Mouse (Mus musculus) adrenal gland, postnatal 25 days (tissue): ENCODE measurements around the gene Rab3ip. TPM values are rescaled to one million over a fixed set of nuclear protein-coding genes. Genes with fewer than 3 reads are reported as not detected.
A peak's percentile ranks its signal among the peaks of the same experiment; 100 is the strongest.

ENCODE experiments used
- DNase-seq: peaks from one replicate; pipeline ENCODE4 v3.0.0; 2021; ENCODE audit warnings: mixed read lengths
- long read RNA-seq: library from polyadenylated mRNA; stranded (forward); transcript quantifications from one replicate; pipeline ENCODE4 v2.0.0, GENCODE M21; 2021
- total RNA-seq: library from RNA; stranded (reverse); gene quantifications from 2 replicates; pipeline ENCODE4 v1.2.3, GENCODE M21; 2021

Rab3ip gene
- 34.2 and 38.0 TPM in 2 replicates for total RNA-seq
- long read RNA-seq, transcript Rab3ip-203 (11 exons, 1,844 nt) = major isoform, 62 of 77 reads
- long read RNA-seq, partial matches to known transcripts = 5 of 77 reads
- long read RNA-seq, other reads (novel, unspliced or antisense) = 10 of 77 reads

DNA sequence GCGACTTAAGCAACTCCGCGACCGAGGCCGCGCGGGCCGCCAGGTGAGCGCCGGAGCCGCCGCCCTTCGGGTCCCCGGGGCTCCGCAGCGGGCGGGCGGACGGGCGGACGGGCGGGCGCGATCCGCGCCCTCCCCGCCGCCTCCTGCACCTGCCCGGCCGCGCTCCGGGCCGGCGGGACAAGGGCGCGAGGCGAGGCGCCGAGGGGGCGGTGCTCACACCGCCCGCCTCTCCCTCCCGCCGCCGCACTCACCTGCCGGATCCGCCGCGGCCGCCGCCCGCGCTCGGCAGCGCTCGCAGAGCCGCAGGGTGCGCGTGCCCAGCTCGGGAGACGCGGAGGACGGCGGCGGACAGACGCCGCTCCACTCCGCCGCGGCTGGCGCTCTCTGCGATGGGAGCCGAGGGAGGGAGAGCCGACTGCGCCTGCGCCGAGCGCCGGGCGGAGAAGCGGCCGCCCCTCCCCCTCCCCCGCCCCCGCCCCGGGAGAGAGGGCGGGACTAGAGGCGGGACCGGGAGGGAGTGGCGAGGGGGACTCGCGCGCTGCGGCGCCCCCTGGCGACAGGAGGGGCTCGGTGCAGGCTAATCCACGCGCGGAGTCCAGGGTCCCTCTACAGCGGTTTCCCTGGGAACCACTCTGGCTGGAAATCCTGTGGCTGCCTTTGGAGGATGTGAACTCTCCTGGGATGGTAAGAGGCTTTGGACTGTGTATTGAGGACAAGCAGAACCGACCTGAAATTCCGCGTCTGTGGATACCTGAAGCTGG is at the start of gene Rab3ip:
Gene Rab3ip, minus strand, starts transcription at position 761 of the 761 bp plus-strand sequence.
- peak; percentile 94 for DNase-seq

DNA sequence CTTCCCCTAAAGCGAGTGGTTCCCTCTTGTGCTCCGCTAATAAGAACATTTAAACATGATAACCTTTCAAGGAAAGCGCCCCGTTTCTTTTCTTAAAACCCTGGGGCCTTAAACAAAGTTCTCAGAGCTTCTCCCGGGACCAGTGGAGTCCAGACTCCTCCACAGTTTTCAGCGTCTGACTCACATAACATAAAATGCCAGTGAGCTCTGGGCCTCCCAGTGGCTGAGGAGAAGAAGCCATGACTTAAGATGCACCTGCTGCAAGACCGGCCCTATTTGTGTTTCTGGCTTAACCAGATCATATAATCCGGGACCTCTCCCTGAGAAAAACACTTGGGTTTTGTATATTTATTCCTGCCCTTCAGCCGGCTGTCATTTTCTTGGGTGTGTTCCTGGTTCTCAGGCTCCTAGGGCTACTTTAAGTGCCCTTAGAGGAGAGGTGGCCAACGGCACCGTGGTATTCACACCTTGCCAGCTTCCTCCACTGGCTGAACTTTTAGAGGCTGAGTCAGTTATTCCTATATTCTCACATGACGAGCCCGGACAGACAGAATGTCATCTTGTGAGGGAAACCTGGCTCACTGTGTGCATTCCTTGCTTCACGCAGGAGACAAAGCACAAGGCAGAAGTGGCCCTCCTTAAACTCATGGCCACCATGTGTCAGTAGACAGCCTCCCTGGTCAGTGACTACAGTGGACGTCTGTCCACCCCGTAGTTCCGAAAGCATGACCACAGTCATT is 48.3 kb upstream of the Rab3ip start:
- DNase-seq = no peak

- peak; percentile 81 for DNase-seq
Measured at GRCm38 (mm10) chr10:116996236-116996600, 45.6 kb upstream of the Rab3ip start.

GRCm38 (mm10) chr10:116995584-116996235 is 45.1 kb upstream of the Rab3ip start:
- no peak for DNase-seq

DNA sequence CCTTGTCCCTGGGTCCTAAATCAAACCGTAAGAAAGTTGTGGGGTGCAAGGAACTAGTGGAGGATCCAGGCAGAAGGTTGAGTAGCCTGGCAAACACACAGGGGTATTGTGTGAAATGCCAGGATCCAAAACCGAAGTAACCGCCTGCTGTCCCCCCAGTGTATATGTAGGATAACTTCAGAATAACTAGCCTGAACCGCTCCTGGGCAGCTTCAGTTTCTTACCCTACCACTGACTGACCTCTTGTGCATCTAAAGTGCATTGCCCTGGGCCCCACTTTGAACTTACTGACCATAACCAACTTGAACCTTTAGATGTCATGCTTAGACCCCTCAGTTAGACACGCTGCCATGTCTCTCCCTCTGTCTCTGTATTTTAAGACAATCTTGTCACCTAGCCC is 44.6 kb upstream of the Rab3ip start:
- no peak for DNase-seq

- DNase-seq = no peak
Measured at GRCm38 (mm10) chr10:116993971-116994370, 43.4 kb upstream of the Rab3ip start.

GRCm38 (mm10) chr10:116986264-116987082 is 35.9 kb upstream of the Rab3ip start, which contains the start of gene Best3:
Gene Best3 (plus strand): TSS chr10:116986314.
- DNase-seq = no peak

DNA sequence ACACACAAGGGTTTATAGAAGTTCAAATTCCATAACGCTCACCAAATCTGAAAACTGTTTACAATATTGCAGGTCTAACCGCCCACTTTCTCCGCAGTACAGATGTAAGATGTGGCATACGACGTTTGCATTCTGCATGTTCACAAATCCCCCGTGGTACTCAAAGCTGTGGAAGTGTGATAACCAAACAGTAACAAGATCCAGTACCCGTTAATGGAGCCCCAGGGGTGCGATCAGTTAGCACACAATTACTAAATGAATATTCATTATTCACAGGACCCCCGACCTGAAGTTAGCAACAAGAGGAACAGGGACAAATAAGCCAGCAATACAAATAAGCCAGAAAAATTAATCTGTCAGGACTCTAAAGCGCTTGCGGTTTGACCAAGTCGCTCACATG is 34.3 kb upstream of the Rab3ip start:
- no peak for DNase-seq

DNA sequence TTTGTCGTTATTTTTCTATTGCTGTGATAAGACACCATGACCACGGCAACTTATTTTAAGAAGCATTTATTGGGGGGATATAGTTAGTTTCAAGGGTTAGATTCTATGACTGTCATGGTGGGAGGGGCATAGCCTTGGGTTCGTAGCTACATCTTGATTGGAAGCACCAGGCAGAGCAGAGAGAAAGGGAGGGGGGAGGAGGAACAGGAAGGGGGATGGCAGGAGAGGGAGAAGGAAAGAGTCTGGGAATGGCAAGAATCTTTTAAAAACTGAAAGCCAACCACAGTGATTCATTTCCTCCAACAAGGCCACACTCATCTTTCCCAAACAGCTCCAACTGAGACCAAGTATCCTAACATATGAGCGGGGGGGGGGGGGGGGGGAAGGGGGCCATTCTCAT is 32.0 kb upstream of the Rab3ip start:
- DNase-seq = no peak

- peak; percentile 32 for DNase-seq
Measured at GRCm38 (mm10) chr10:116980888-116981287, 30.3 kb upstream of the Rab3ip start.

GRCm38 (mm10) chr10:116980273-116980672 is 29.7 kb upstream of the Rab3ip start:
- DNase-seq = no peak

DNA sequence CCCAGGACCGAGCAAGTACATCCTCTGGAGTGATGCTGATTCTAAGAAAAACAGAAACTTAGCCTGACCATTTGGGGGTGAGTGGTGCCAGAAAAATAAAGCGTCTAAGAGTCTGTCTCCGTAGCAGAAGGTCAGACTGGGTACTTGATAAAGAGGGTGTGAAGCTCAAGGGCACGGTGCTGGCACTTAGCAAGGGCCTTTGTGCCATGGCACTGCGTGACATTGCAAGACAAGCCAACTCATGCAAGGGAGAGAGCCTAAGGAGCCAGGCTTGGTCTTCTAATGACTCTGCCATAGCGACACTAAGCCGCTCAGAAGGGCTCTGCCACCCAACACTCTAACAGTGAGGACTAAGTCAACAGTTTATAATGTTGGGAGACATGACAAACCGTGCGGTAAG is 28.3 kb upstream of the Rab3ip start:
- peak; percentile 21 for DNase-seq

GRCm38 (mm10) chr10:116977858-116978257 is 27.3 kb upstream of the Rab3ip start:
- DNase-seq = no peak

GRCm38 (mm10) chr10:116977455-116977854 is 26.9 kb upstream of the Rab3ip start:
- no peak for DNase-seq

GRCm38 (mm10) chr10:116972509-116972908 is 21.9 kb upstream of the Rab3ip start, which contains the start of gene Gm10271:
Gene Gm10271 (minus strand): TSS chr10:116972609.
- no peak for DNase-seq

GRCm38 (mm10) chr10:116968741-116969140 is 18.2 kb upstream of the Rab3ip start:
- no peak for DNase-seq

DNA sequence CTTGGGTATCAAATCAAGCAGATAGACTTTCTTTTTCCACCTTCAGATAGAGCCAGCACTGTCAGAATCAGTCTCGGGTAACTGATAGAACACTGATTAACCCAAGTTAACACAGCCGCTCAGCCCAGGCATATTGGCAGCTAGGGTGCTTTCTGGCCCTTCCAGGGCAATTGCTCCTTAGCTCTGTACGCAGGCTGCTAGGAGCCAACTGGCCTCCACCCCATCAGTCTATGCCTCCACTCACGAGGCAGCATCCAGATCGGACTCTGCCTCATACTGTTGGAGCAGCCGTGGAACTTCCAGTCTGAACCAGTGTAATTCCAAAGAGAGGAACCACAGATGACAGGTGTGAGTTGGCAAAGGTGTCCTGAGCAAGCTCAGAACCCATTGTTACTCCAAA is 15.5 kb upstream of the Rab3ip start:
- no peak for DNase-seq

- DNase-seq = no peak
Measured at GRCm38 (mm10) chr10:116965297-116965696, 14.7 kb upstream of the Rab3ip start.

DNA sequence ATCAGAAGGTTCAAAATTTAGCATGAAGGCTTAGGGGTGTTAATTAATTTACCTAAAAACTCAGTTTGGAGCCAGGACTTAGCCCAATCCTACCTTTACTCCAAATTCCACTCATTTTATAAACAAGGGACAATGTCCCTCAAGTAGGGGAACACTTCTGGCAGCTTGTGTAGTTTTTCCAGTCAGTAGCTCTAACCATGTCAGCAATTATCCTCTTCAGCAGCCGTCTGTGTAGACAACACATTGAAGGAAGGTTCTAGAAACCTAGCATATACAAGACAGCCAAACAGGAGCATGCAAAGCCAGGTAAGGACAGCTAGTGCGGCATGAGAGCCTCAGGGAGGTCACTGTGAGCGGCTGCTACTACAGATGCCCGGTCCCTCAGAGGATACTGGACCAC is 14.0 kb upstream of the Rab3ip start:
- DNase-seq = no peak

- DNase-seq = no peak
Measured at GRCm38 (mm10) chr10:116964084-116964483, 13.5 kb upstream of the Rab3ip start.

DNA sequence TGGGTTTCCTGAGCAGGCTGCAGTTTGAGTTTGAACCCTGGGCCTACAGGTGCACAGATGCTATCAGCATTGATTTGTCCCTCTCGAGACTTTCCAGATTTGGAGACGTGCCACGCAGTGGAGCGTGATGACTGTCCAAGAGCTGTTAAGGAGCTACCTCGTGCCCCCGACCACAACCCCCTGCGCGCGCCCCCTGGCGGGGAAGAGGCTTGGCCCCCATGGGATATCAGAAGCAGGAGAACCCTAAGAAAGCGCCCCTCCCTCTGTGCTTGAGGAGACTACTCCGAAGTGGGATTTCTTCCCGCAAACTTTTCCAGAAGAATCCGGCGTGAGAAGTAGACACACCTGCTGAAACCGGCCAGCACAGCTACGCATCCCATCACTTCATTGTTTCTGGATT is 12.2 kb upstream of the Rab3ip start:
- peak; percentile 6 for DNase-seq

DNA sequence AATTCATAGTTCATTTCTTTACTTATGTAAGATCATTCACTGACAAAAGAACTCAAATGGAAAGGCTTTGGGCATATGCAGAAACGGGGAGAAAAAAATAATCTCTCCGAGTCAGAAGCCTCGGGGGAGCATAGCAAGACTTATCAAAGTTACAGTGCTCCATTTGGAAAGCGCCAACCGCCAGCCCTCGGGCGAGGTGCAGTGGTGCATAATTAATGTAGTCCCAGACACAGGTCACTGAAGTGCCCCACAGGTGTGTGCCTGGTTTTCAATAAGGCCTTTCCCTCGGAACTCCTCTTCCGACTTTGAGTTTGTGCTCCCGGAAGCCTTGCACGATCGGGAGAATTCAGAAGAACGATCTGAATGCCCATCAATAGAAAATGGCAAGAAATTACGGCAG is 11.6 kb upstream of the Rab3ip start:
- DNase-seq = no peak
